Mouse (Mus musculus) kidney, adult 2 months (tissue): ENCODE measurements around the gene Nub1. TPM values are rescaled to one million over a fixed set of nuclear protein-coding genes. Genes with fewer than 3 reads are reported as not detected.

ENCODE experiments used
- DNase-seq: peaks from one replicate; pipeline ENCODE4 v3.0.0; 2021
- H3K27ac ChIP-seq: fragments of 200-500 bp; 2 replicates; pipeline ENCODE4 v1.5.1; 2012; ENCODE audit warnings: low read depth, low read length, control low read depth, inconsistent platforms; ENCODE audit not compliant: insufficient read depth
- H3K27me3 ChIP-seq: fragments of 200-500 bp; replicated peaks from 2 replicates; pipeline ENCODE4 v1.6.1; 2012; ENCODE audit warnings: mild to moderate bottlenecking, moderate library complexity, low read length, inconsistent platforms; ENCODE audit not compliant: control insufficient read depth, insufficient read depth
- H3K36me3 ChIP-seq: fragments of 200-500 bp; 2 replicates; pipeline ENCODE4 v1.6.1; 2012; ENCODE audit warnings: mild to moderate bottlenecking, moderate library complexity, low read length, inconsistent platforms; ENCODE audit not compliant: control insufficient read depth, insufficient read depth
- H3K4me1 ChIP-seq: fragments of 200-500 bp; 2 replicates; pipeline ENCODE4 v1.6.1; 2011; ENCODE audit warnings: low read length; ENCODE audit not compliant: control insufficient read depth, insufficient read depth
- H3K4me3 ChIP-seq: fragments of 200-500 bp; 2 replicates; pipeline ENCODE4 v1.5.1; 2011; ENCODE audit warnings: mild to moderate bottlenecking, low read depth, low read length, control low read depth; ENCODE audit not compliant: insufficient read depth
- CTCF ChIP-seq: fragments of 200-500 bp; conservative IDR thresholded peaks from 2 replicates; pipeline ENCODE4 v1.5.1; 2011; ENCODE audit warnings: low read depth, mild to moderate bottlenecking, control low read depth, low read length, moderate library complexity, mixed read lengths; ENCODE audit not compliant: insufficient read depth, insufficient read length
- POLR2A ChIP-seq: fragments of 200-500 bp; IDR thresholded peaks from one replicate; pipeline ENCODE4 v1.6.1; 2011; ENCODE audit warnings: low read depth, low read length, control low read depth
- WGBS: fragments of 180-500 bp; shearing (Covaris S2); methylation state at CpG from one replicate; pipeline ENCODE4 v1.1.7; 2018; 5-methylcytosine and 5-hydroxymethylcytosine counted together
- polyA plus RNA-seq: library from polyadenylated mRNA; depleted of rRNA; stranded (reverse); fragments of >200 nt; gene quantifications from 2 replicates; pipeline ENCODE4 v1.2.3, GENCODE M21; 2012

The Nub1 gene
- polyA plus RNA-seq, 1 experiment, result 37.5 TPM

DNA sequence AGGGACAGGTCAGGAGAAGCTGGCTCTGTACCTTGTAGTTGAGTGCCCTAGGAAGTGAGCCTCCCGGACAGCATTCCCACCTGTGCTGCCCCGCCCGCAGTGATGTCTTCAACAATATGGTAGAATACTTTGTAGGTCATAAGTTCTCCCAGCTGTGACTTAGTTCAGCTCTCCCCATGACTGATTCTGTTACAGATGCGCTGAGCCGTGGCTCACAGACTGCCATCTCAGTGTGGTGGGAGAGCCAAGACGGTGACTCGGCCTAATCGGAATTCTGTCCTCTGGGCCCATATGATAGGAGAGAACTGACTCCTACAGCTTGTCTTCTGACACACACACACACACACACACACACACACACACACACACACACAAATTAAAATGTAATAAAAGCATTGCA, 19.3 kb downstream of the Nub1 start:
- no peaks in the 10 kb centered on the region for H3K4me1 ChIP-seq

DNA sequence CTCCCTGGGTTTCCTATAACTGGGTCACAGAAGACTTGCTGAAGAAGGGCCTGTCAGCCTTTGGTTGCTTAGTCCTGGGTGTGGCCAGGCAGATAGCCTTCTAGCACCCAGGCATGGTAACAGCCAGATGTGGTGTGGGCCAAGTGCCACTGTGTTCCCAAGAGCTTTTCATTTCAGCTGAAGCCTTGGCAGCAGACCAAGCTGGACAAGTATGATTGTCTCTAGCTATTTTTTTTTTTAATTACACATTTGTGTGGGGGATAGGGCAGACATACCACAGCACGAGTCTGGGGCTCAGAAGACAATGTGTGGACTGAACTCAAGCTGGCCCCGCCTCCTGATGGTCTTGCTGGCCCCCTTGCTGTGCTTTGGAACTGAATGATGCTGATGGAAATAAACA, 24.6 kb downstream of the Nub1 start:
- Histone ChIP-seq H3K27me3 (no peaks in the 10 kb centered on the region), H3K4me3 (no peak overlapping the region), H3K36me3 (peaks cover 12% of the 10 kb centered on the region), H3K27ac (no peak overlapping the region), H3K4me1 (peaks cover 4% of the 10 kb centered on the region; the same call in 1 of the 2 replicates)
- TF ChIP-seq CTCF, result no peak
- no peak for TF ChIP-seq POLR2A
- DNase-seq, result peak; percentile 33
- 75% methylated on average over 2 of the region's 2 CpGs for WGBS

More for the DNA sequence above, 19.3 kb downstream of the Nub1 start:
- Histone ChIP-seq H3K27me3 (no peaks in the 10 kb centered on the region), H3K4me3 (no peak overlapping the region), H3K27ac (no peak overlapping the region), H3K36me3 (peaks cover 10% of the 10 kb centered on the region)
- WGBS, result 64% methylated on average over 8 of the region's 8 CpGs
- no peak for DNase-seq
- TF ChIP-seq POLR2A (no peak), CTCF (no peak)

GRCm38 (mm10) chr5:24711615-24712014, 26.3 kb downstream of the Nub1 start:
- Histone ChIP-seq H3K4me1 (peaks cover 4% of the 10 kb centered on the region; the same call in 1 of the 2 replicates), H3K36me3 (peaks cover 3% of the 10 kb centered on the region; the same call in 1 of the 2 replicates), H3K27ac (no peak overlapping the region), H3K27me3 (no peaks in the 10 kb centered on the region), H3K4me3 (no peak overlapping the region)
- TF ChIP-seq POLR2A, result no peak
- TF ChIP-seq CTCF, result 0 out of 2 replicates have a peak, but pooled peaks have one; percentile 23
- 97% methylated on average over 6 of the region's 6 CpGs for WGBS
- DNase-seq, result no peak

DNA sequence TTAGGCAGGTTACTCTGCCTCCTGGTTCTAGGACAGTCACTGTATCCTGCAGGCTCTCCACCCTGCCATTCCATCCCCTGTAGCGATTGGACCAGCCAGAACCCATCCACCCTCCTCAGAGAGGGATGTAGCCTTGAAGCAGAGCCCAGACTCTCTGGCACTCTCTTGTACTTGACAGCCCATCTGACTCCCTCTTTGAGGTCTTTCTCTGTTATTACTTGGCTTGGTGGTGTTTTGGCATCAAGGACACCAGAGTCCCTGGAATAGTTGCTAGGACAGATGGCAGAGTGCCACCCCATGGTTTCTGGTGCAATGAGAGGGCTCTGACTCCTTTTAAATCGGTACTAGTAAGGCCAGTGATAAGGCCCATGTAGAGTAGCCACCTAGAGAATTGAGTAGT, 27.9 kb downstream of the Nub1 start:
- Histone ChIP-seq H3K27ac (no peak overlapping the region), H3K36me3 (peaks cover 2% of the 10 kb centered on the region; the same call in 1 of the 2 replicates), H3K4me1 (peaks cover 4% of the 10 kb centered on the region; the same call in 1 of the 2 replicates), H3K4me3 (no peak overlapping the region), H3K27me3 (no peaks in the 10 kb centered on the region)
- no peak for TF ChIP-seq CTCF
- no peak for TF ChIP-seq POLR2A
- 72% methylated on average over 2 of the region's 2 CpGs for WGBS
- DNase-seq, result no peak

GRCm38 (mm10) chr5:24713987-24714386, 28.7 kb downstream of the Nub1 start:
- Histone ChIP-seq H3K36me3 (peaks cover 2% of the 10 kb centered on the region; the same call in 1 of the 2 replicates), H3K27ac (no peak overlapping the region)

DNA sequence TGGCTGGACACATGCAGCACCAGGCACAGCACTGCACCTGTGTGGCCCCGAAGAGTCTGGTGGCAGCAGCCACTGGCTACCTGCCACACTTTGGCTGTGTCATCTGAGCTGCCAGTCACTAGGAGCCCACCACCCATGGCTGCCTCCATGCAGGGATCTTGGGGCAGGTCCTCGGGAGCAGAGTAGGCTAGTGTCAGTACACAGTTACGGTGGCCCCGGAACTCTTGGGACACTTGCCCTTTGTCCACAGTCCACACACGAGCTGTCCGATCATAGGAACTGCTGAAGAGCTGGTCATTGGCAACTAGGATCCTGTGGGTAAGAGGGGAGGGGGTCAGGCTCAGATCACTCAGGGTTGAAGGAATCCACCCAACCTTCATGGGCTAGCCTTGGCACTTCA, 32.7 kb downstream of the Nub1 start:
- 82% methylated on average over 6 of the region's 6 CpGs for WGBS
- DNase-seq, result peak; percentile 32
- no peak for TF ChIP-seq CTCF
- TF ChIP-seq POLR2A, result no peak
- Histone ChIP-seq H3K27me3 (no peaks in the 10 kb centered on the region), H3K36me3 (no peaks in the 10 kb centered on the region), H3K4me1 (peaks cover 3% of the 10 kb centered on the region; the same call in 1 of the 2 replicates), H3K27ac (no peak overlapping the region), H3K4me3 (no peak overlapping the region)

More at GRCm38 (mm10) chr5:24713987-24714386, 28.7 kb downstream of the Nub1 start:
- no peaks in the 10 kb centered on the region for H3K27me3 ChIP-seq
- H3K4me3 ChIP-seq, result no peak overlapping the region
- no peak for TF ChIP-seq POLR2A
- no peak for TF ChIP-seq CTCF
- WGBS, result 29% methylated on average over 6 of the region's 6 CpGs
- H3K4me1 ChIP-seq, result peaks cover 4% of the 10 kb centered on the region; the same call in 1 of the 2 replicates
- DNase-seq, result peak; percentile 63

GRCm38 (mm10) chr5:24719852-24720251, 34.5 kb downstream of the Nub1 start:
- no peak overlapping the region for H3K4me3 ChIP-seq
- no peak for DNase-seq
- no peaks in the 10 kb centered on the region for H3K36me3 ChIP-seq
- no peak for TF ChIP-seq CTCF
- TF ChIP-seq POLR2A, result no peak
- 91% methylated on average over 3 of the region's 3 CpGs for WGBS
- H3K4me1 ChIP-seq, result no peaks in the 10 kb centered on the region
- H3K27me3 ChIP-seq, result no peaks in the 10 kb centered on the region
- no peak overlapping the region for H3K27ac ChIP-seq
